Mouse (Mus musculus) hematopoietic multipotent progenitor cell, adult 10-12 weeks (in vitro differentiated cells): ENCODE results near the gene Olfr1012. TPM values are rescaled to one million over a fixed set of nuclear protein-coding genes. Genes with fewer than 3 reads are reported as not detected.

Source experiments
- polyA plus RNA-seq: library from polyadenylated mRNA; stranded (reverse); fragments of >175 nt; gene quantifications from 2 replicates; pipeline ENCODE4 v1.2.3, GENCODE M21; 2012; ENCODE audit warnings: low replicate concordance

Olfr1012 gene
- not detected in 2 replicates for polyA plus RNA-seq

GRCm38 (mm10) chr2:85762666-85763065, at the start of gene Olfr1012:
Gene Olfr1012, minus strand, starts transcription at chr2:85762766.

DNA sequence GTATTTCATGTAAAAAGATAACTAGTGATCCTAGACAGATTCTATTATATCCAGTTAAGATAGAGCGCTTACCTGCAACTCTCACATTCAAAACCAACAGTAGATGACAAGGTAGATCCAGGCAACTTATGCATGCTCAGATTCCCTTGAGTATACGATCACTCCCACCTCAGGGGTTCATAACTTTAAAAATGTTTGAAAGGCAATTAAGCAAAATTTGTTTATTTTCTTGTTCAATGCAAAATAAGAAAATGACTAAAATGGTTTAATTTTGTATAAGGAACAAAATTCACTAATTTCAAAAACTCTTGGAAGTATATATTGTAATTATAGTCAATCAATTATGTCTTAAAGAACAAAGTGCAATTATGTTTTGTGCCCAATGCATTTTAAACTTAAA, 39.9 kb upstream of the Olfr1012 start, which contains the start of gene Olfr1016:
Gene Olfr1016, minus strand, starts transcription at position 101 of the 400 bp plus-strand sequence.

GRCm38 (mm10) chr2:85781717-85782116, 19.2 kb upstream of the Olfr1012 start, which contains the start of gene Olfr1015:
Gene Olfr1015, plus strand, starts transcription at chr2:85782017.

DNA sequence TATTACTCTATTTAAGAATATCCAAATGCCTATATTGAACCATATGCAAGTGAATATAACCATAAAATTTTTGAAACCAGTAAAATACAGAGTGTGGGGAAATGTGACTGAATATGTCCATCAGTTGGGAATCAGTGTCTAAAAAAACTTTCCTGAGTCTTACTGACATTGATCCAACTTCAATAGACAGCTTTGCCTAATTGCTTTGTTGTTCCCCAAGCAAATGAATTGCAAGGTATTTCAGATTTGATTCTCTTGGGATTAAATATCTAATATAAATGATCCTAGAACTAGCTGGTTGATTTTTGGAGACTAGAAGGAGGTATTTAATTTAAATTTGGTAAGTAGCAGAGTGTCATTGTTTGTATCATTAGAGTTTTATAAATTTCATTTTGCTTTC, 9.8 kb upstream of the Olfr1012 start, which contains the start of gene Olfr1014:
Gene Olfr1014, plus strand, starts transcription at position 301 of the 400 bp plus-strand sequence.

GRCm38 (mm10) chr2:85766798-85767197, 4.2 kb upstream of the Olfr1012 start, which contains the start of gene Olfr1013:
Gene Olfr1013, plus strand, starts transcription at chr2:85767098.

GRCm38 (mm10) chr2:85715119-85715518, 47.4 kb downstream of the Olfr1012 start, which contains the start of gene Olfr1009:
Gene Olfr1009, plus strand, starts transcription at chr2:85715419.

Other genes with a start within 250 kb of the Olfr1012 start
- not detected in 2 replicates for gene 4833423E24Rik, start 243.7 kb downstream of the Olfr1012 start, polyA plus RNA-seq
- gene Olfr996, start 183.6 kb downstream of the Olfr1012 start, polyA plus RNA-seq = not detected in 2 replicates
- not detected in 2 replicates for gene Olfr998, start 173.8 kb downstream of the Olfr1012 start, polyA plus RNA-seq
- not detected in 2 replicates for gene Olfr1000, start 150.9 kb downstream of the Olfr1012 start, polyA plus RNA-seq
- not detected in 2 replicates for gene Olfr1002, start 112.1 kb downstream of the Olfr1012 start, polyA plus RNA-seq
- gene Olfr154, start 98.3 kb downstream of the Olfr1012 start, polyA plus RNA-seq = not detected in 2 replicates
- gene Olfr1006, start 84.0 kb downstream of the Olfr1012 start, polyA plus RNA-seq = not detected in 2 replicates
- not detected in 2 replicates for gene Olfr1008, start 73.3 kb downstream of the Olfr1012 start, polyA plus RNA-seq
- gene Olfr1009, start 47.3 kb downstream of the Olfr1012 start, polyA plus RNA-seq = not detected in 2 replicates
- not detected in 2 replicates for gene Olfr1013, start 4.3 kb upstream of the Olfr1012 start, polyA plus RNA-seq
- not detected in 2 replicates for gene Olfr1014, start 9.9 kb upstream of the Olfr1012 start, polyA plus RNA-seq
- not detected in 2 replicates for gene Olfr1015, start 19.3 kb upstream of the Olfr1012 start, polyA plus RNA-seq
- gene Olfr1016, start 39.8 kb upstream of the Olfr1012 start, polyA plus RNA-seq = not detected in 2 replicates
- not detected in 2 replicates for gene Olfr1018, start 55.7 kb upstream of the Olfr1012 start, polyA plus RNA-seq
- not detected in 2 replicates for gene Olfr1019, start 82.7 kb upstream of the Olfr1012 start, polyA plus RNA-seq
- gene Olfr1020, start 84.3 kb upstream of the Olfr1012 start, polyA plus RNA-seq = not detected in 2 replicates
- gene Olfr1022, start 105.8 kb upstream of the Olfr1012 start, polyA plus RNA-seq = not detected in 2 replicates
- not detected in 2 replicates for gene Olfr1023, start 122.9 kb upstream of the Olfr1012 start, polyA plus RNA-seq
- not detected in 2 replicates for gene Olfr1024, start 142.3 kb upstream of the Olfr1012 start, polyA plus RNA-seq
- gene Olfr1025-ps1, start 152.4 kb upstream of the Olfr1012 start, polyA plus RNA-seq = not detected in 2 replicates
- not detected in 2 replicates for gene Olfr1026, start 158.8 kb upstream of the Olfr1012 start, polyA plus RNA-seq
- not detected in 2 replicates for gene Olfr1028, start 187.7 kb upstream of the Olfr1012 start, polyA plus RNA-seq
- gene Olfr1029, start 211.1 kb upstream of the Olfr1012 start, polyA plus RNA-seq = not detected in 2 replicates
- not detected in 2 replicates for gene Olfr1030, start 216.5 kb upstream of the Olfr1012 start, polyA plus RNA-seq
- gene Olfr1031, start 227.5 kb upstream of the Olfr1012 start, polyA plus RNA-seq = not detected in 2 replicates
- not detected in 2 replicates for gene Olfr1032, start 242.8 kb upstream of the Olfr1012 start, polyA plus RNA-seq